Mouse (Mus musculus) spleen, postnatal 36 days (tissue): ENCODE measurements around the gene Wipf2.
A peak's percentile ranks its signal among the peaks of the same experiment; 100 is the strongest.

Experiments used
- DNase-seq, 2 experiments: peaks; one replicate each; pipeline ENCODE4 v3.0.0; 2022; ENCODE audit warnings: low spot score in 2 of 2, mixed read lengths in 1 of 2

Wipf2 gene

DNA sequence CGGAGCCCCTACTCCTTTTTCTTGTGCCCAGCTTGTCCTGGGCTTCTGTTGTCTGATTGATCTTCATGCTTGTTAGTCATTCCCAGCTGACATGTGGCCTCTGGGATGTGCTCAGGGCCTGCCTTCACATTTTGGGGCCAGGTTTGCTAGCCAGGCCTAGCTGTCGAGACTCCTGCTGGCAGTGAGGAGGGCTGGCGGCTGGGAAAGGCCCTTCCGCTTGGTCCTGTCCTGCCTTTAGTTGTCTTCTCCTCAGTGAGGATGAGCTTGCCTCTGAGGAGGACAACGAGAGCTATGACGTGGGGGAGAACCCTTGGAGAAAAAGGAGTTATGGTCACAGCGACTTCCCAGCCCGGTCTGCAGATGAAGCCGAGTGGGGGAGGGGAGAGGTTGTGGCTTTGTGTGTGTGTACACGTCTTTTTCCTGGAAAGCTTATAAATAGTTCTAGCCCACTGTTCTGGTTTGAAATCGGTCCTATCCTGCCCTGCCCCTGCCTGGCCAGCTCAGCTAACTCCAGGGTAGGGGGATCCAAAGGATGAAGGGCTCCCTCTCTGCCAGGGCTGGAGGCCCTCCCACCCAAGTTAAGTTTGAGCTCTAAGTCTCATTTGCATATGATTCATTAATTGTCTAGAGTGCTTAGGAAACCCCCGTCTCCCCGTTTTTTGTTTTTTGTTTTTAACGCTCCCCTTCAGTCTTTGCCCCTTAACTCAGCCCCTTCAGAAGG lies 80.5 kb downstream of the Wipf2 start:
- DNase-seq = peak in 1 of 2 experiments; percentile 57

DNA sequence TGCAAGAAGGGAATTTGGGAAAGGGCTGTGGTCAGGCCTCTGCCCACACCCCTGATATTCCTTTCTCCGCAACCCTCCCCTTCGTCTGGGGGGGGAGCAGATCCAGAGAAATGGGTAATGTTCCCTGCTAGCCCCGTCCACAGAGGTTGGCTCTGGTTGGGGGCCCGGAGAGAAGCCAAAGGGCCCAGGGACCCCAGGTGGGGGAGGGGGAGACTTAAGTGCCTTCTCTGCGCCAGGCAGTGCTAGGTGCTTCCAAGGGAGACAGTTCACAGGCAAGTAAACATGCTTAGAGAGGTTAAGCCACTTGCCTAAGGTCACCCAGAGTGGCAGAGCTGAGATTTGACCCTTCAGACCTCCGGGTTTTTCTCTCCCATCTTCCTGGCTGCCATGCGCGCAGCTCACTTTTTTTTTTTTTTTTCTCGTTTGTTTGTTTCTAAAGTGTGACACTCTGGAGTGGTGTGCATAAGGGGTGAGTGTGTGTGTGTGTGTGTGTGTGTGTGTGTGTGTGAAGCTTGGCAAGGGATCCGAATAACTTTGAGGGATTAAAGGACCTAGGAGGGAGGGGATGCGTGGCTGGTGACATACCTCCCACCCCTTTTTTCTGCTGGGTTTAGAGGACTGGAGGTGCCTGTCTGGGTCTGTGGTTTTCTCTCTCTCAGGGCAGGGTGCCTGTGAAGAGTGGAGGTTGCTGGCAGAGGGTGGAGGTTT lies 81.6 kb downstream of the Wipf2 start:
- peak in 1 of 2 experiments; percentile 54 for DNase-seq

DNA sequence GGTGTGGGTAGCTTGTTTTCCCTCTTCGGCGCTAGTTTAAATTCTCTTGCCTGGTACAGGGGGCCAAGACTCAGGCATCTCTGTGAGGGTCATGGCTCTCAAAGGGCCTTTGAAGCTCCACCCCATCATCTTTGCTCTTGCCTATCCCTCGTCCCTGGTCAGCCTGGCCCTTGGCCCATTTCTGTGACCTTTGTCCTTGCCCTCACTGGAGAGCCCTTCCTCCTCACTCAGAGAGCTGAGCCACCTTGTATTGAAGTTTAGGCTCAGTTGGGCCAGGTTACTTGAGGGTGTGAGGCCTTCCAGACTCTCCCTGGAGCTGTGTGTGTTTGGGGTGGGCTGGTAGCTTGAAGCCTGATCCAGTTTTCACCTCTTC lies 82.2 kb downstream of the Wipf2 start:
- no peak for DNase-seq

DNA sequence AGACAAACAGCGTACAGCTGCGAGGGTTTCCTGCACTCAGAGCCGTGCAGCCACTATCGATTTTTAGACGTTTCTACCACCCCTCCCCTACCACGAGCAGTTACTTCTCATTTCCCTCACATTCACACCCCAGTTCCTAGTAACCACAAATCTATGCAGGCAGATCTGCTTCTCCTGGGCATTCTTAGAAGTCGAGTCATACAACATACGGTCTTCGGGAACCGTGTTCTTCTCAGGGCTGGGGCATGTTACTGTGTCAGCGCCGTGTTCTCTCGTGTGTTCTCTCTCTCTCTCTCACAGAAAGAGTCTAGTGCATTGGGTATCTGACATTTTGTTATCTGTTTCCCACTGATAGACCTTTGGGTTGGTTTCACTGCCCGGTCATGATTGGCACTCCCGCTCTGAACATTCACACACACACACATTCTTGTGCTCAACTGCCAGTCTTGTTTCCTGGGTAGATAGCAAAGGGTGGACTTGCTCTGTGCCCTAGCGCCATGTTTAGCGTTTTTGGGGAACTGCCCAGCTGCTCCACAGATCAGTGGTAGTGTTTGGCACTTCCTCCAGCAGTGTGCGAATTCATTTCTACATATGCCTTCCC lies 84.6 kb downstream of the Wipf2 start:
- peak; percentile 66 to 70 for DNase-seq

DNA sequence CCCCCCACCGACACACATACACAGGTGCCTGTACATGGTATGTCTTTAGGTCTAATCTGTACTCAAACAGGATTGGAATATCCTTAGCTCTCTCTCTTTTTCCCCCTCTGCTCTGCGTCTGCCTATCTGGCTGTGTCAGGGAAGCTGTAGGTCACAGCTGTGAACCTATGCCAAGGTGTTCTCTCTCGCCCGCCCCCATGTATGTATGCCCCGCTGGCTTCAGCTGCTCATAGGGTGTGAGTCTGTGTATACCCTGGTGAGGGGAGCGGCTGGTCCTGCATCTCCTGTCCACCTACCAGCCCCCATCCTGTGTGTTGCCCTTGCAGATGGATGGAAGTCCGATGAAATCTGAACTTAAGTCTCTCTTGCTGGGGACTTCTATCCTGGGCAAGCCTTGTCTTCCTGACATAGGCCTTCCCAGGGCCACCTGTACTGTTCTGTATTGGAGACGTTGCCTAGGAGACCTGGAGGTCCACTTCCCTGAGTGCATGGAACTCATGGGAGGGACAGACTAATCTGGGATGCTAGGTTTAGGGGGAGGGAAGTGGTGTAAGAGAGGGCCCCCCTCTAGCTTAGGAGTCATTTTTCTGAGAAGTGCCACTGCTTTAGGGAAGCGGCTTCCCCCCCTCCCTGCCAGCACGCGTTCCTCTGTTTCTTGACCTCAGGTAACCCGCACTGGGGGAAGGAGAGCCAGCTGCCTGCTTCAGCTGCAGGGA lies 86.0 kb downstream of the Wipf2 start:
- peak in 1 of 2 experiments; percentile 61 for DNase-seq

DNA sequence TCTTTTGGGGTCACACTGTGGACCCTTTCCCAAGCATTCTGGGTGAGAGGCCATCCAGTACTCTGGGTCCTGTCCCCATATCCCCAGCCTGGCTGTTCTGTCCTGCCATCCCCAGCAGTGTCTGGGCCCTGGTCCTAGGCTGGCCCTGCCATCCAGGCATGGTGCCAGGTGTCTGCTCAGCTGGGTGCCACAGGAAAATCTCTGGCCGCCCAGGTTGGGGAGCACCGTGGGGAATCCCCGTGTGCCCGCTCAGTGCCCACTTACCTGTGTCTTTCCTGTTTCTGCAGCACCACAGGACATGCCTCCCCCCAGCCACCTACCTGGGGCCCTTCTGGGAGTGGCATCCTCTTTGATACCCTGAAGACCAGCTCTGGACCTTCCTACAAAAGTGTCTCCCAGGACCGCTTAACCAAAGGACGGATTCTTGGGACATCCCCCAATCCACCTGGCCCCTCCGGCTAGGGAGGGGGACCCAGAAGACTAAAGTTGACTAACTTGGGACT lies 86.6 kb downstream of the Wipf2 start:
- DNase-seq = peak in 1 of 2 experiments; percentile 43

DNA sequence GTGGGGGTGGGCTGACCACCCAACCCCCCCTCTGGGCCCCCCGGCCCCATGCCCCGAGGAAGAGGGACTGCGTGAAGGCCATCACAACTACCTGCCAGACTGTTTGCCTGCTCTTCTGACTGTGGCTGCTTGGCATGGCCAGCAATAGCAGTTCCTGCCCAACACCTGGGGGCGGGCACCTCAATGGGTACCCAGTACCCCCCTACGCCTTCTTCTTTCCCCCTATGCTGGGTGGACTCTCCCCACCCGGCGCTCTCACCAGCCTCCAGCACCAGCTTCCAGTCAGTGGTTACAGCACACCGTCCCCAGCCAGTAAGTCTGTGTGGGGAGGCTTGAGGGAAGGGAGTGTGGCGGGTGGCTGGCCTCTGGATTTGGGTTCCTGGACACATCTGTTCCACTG lies 87.0 kb downstream of the Wipf2 start:
- no peak for DNase-seq

DNA sequence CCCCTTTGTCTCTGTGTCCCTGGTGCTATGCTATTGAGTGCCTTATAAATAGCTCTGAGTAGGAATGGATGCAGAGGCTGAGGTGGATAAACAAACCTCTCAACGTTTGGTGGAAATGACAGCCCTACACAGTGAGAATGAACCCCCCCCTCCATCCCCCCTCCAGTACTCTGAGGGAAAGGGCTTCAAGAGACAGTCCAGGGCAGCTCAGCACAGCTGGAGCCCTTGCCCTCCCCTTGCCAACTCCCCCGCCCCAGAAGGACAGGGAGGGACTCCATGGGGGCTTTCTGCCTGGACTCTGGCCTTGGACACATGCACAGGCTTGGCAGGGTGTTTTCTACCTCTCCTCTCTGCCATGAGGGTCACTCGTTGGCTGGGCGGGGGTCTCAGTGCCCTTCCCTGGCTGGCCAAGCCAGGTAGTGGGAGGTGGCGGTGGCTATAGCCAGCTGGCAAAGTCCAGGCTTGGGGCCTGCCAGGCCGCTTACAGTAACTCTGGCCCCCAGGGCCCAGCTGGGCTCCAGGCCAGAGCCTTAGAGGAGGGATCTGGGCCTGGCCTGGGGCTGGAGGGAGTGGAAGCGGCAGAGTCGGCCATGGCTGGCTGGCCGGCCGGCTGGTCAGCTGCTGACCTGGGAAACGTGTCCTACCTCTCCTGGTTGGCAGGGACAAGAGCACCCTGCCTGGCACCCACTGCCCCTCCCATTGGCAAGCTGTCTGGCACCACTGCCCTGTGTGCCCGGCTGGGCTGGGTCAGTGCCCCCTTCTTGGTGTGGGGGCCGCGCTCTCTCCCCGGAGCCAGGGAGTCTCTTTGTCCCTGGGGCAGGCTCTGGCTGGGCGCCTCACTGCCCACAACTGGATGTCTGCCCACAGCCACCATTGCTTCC lies 87.8 kb downstream of the Wipf2 start:
- no peak for DNase-seq

DNA sequence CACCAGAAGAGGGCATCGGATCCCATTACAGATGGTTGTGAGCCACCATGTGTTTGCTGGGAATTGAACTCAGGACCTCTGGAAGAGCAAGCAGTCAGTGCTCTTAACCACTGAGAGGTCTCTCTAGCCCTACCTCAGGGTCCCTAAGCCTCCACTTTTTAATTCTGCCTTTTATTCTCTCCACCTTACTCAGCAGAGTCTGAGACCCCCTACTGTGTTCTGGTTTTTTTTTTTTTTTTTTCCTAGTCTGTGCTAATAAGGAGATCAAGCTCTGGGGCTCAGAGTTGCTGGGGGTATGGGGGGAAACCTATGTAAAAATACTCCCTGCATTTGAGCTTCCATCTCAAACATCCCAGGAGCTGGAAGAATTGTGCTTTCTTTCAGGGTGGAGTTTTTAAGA lies 88.7 kb downstream of the Wipf2 start:
- no peak for DNase-seq

DNA sequence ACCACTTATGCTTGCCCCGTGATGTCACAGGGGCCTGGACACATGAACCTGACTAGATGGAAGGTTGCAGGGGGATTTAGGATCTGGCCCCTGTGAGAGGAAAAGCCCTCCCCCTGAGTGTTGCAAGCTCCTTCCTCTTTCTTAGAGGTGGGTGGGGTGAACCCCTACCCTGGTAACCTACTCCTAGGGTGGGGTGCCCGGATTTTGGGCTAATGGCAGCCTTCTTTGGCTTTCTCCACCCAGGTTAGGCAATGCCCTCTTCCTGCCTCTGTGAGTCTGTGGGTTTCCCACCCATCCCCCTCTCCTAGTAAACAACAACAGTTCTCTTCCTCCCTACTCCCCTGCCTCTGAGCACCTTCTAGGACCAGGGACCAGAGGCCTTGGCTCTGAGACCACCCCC lies 89.3 kb downstream of the Wipf2 start:
- peak; percentile 63 to 73 for DNase-seq

DNA sequence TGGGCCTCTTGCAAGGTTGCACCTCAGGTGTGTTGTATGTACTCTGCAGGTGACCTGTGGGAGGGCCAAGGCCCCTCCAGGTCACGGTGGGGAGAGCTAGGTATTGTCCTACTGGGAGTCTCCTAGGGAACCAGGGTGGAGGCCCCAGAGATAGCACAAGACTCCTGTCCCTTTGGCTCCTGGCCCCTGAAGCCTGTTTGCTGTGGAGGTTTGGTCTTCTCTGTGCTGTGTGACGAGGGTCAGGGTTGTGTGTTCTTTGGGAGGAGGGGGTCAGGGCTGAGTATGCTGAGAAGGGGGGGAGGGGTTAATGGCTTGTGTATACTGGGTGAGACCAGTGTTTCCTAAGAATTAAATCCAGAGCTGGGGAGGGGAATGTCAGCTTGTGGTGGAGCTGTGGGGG lies 89.9 kb downstream of the Wipf2 start:
- DNase-seq = no peak

DNA sequence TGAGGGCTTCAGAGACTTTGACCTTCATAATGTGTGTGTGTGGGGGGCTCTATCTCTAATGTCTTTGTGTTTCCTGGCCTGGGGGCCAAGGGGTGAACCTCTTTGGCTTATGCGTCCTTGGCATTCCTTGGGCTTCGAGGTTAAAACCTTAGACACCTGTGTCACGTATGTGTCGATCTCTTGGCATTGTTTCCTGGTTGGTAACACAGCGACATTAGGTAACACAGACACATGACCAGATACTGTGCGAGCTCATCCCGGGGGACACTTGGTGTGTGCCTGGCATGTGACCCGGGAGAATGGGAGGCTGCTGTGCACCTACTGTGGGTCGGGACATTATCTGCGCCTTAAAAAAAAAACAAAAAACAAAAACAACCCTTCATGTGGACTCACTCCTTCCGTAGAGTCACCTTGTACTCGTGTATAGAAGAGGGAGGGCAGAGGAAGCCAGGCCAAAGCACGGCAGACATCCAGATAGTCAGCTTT lies 90.4 kb downstream of the Wipf2 start:
- DNase-seq = no peak

DNA sequence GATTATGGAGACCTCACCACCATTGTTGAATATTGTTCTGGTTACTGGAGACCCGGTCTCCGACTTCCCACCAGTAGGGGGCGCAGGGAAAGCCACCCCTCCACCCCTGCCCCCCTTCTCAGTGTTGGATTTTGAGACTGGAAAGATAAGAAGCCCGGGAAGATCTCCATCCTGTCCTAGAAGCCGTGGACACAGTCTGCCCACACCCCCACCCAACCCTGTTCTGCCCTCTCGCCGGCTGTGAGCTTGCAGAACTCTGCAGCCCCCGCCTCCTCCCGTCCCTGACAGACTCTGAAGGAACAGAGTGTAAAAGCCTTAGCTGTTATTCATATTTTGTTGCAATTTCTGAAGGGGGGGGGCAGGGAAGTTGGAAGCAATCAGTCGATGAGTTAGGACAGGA lies 90.9 kb downstream of the Wipf2 start:
- no peak for DNase-seq
